In the genomic region with DNA sequence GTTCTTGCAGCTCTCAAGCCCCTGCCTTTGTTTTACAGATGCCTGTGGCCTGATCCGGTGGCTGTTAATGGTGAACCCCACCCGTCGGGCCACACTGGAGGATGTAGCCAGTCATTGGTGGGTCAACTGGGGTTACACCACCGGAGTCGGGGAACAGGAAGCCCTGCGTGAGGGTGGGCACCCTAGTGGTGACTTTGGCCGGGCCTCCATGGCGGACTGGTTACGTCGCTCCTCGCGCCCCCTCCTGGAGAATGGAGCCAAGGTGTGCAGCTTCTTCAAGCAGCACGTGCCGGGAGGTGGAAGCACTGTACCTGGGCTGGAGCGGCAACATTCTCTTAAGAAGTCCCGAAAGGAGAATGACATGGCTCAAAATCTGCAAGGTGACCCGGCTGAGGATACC, we compare ENCODE assay signal across 23 mouse cellular contexts. TPM values are rescaled to one million over a fixed set of nuclear protein-coding genes. Genes with fewer than 3 reads are reported as not detected.
A peak's percentile ranks its signal among the peaks of the same experiment; 100 is the strongest.
DNase-seq lines count a peak whose midpoint lies in the region; ATAC-seq lines count a peak whose summit lies in the region.
"Had no signal": no experiment of that assay in that cellular context is flagged by ENCODE, and none has a peak within 500 bp of the region (broad histone marks: within the 10 kb centered on the region; RNA-seq: fewer than 3 reads in every experiment).

No protein-coding gene starts in this region.

- H3K27me3 ChIP-seq in hindbrain, embryonic 10.5 days (ENCODE audit: insufficient read depth, poor library complexity, severe bottlenecking): no peaks in the 10 kb centered on the region
- H3K27me3 ChIP-seq in hindbrain, embryonic 14.5 days (ENCODE audit: control insufficient read depth, insufficient read depth, low read length): no peaks in the 10 kb centered on the region
- H3K27me3 ChIP-seq in midbrain, embryonic 11.5 days (ENCODE audit: control insufficient read depth, insufficient read depth, low read length): no peaks in the 10 kb centered on the region
- no peaks in the 10 kb centered on the region for H3K27me3 ChIP-seq in midbrain, embryonic 16.5 days (ENCODE audit: control insufficient read depth, insufficient read depth, low read depth, low read length)
- H3K27me3 ChIP-seq: embryonic facial prominence, embryonic 15.5 days; forebrain, embryonic 13.5 days; heart, embryonic 12.5 days; limb, embryonic 13.5 days; liver, embryonic 15.5 days; neural tube, embryonic 12.5 days; Patski had no signal

- 86% methylated on average over 17 of the region's 17 CpGs for WGBS in hindbrain, embryonic 10.5 days
- WGBS in hindbrain, embryonic 14.5 days: 84% methylated on average over 17 of the region's 17 CpGs
- WGBS in midbrain, embryonic 11.5 days: 84% methylated on average over 17 of the region's 17 CpGs
- WGBS in midbrain, embryonic 16.5 days: 83% methylated on average over 17 of the region's 17 CpGs

- no peak overlapping the region for H3K4me2 ChIP-seq in hindbrain, embryonic 14.5 days (replicated peaks)
- H3K4me2 ChIP-seq in midbrain, embryonic 11.5 days: no peak overlapping the region
- H3K4me2 ChIP-seq in midbrain, embryonic 16.5 days (ENCODE audit: low read length): no peak overlapping the region
- H3K4me2 ChIP-seq: embryonic facial prominence, embryonic 15.5 days; forebrain, embryonic 13.5 days; heart, embryonic 12.5 days; limb, embryonic 13.5 days; liver, embryonic 15.5 days; neural tube, embryonic 12.5 days had no signal

- H3K9ac ChIP-seq in hindbrain, embryonic 14.5 days: no peak overlapping the region
- H3K9ac ChIP-seq in midbrain, embryonic 11.5 days (ENCODE audit: low read length): peak overlapping the region; percentile 17; the same call in 1 of the 2 replicates
- H3K9ac ChIP-seq in midbrain, embryonic 16.5 days (ENCODE audit: low read depth, low read length): no peak overlapping the region
- H3K9ac ChIP-seq: embryonic facial prominence, embryonic 15.5 days; forebrain, embryonic 13.5 days; heart, embryonic 12.5 days; limb, embryonic 13.5 days; liver, embryonic 15.5 days; neural tube, embryonic 12.5 days had no signal

- DNase-seq in hindbrain, embryonic 10.5 days (ENCODE audit: low spot score): no peak
- no peak for DNase-seq in hindbrain, embryonic 14.5 days (ENCODE audit: low spot score)
- no peak for DNase-seq in midbrain, embryonic 11.5 days (ENCODE audit: low spot score, missing footprints)
- DNase-seq in layer of hippocampus, postnatal 14 days (ENCODE audit: low spot score in 2 of 2): no peak
- DNase-seq in spleen, postnatal 4 days (ENCODE audit: low spot score in 2 of 2): no peak
- DNase-seq: adrenal gland, postnatal 25 days; cerebellum, adult 18-20 months; cerebellum, postnatal 25 days; embryo, embryonic 11 days; gastrocnemius, postnatal 25 days; heart, postnatal 36 days; kidney, adult 2 months; thymus, postnatal 36 days had no signal

- peaks cover 97% of the 10 kb centered on the region for H3K4me1 ChIP-seq in hindbrain, embryonic 10.5 days (replicated peaks)
- H3K4me1 ChIP-seq in hindbrain, embryonic 14.5 days (replicated peaks; ENCODE audit: control insufficient read depth, insufficient read depth, low read length): peaks cover 52% of the 10 kb centered on the region
- peaks cover 93% of the 10 kb centered on the region for H3K4me1 ChIP-seq in midbrain, embryonic 11.5 days (ENCODE audit: control insufficient read depth, insufficient read depth, low read length)
- peaks cover 33% of the 10 kb centered on the region for H3K4me1 ChIP-seq in midbrain, embryonic 16.5 days (ENCODE audit: control insufficient read depth, insufficient read depth, low read length)

- H3K27ac ChIP-seq in hindbrain, embryonic 10.5 days: peak overlapping the region; percentile 90
- H3K27ac ChIP-seq in hindbrain, embryonic 14.5 days: no peak overlapping the region
- peak overlapping the region; percentile 89 for H3K27ac ChIP-seq in midbrain, embryonic 11.5 days (ENCODE audit: low read depth, low read length)
- no peak overlapping the region for H3K27ac ChIP-seq in midbrain, embryonic 16.5 days (ENCODE audit: low read length)
- H3K27ac ChIP-seq: embryonic facial prominence, embryonic 15.5 days; limb, embryonic 13.5 days; liver, embryonic 15.5 days; neural tube, embryonic 12.5 days had no signal

- no peak for ATAC-seq in hindbrain, embryonic 14.5 days (ENCODE audit: low FRiP score)
- no peak for ATAC-seq in midbrain, embryonic 11.5 days (ENCODE audit: low FRiP score)
- ATAC-seq in midbrain, embryonic 16.5 days: no peak
- ATAC-seq in granulocyte monocyte progenitor cell, adult 5-6 weeks (replicated peaks; ENCODE audit: poor library complexity, severe bottlenecking): peak; percentile 60
- ATAC-seq: forebrain, embryonic 13.5 days; Patski had no signal

- H3K36me3 ChIP-seq in hindbrain, embryonic 10.5 days: peaks cover 62% of the 10 kb centered on the region
- peaks cover 29% of the 10 kb centered on the region for H3K36me3 ChIP-seq in hindbrain, embryonic 14.5 days (replicated peaks; ENCODE audit: control insufficient read depth, insufficient read depth)
- H3K36me3 ChIP-seq in midbrain, embryonic 11.5 days (ENCODE audit: control insufficient read depth, insufficient read depth, low read length): peaks cover 49% of the 10 kb centered on the region
- H3K36me3 ChIP-seq in midbrain, embryonic 16.5 days (ENCODE audit: control insufficient read depth, insufficient read depth, low read length): peaks cover 8% of the 10 kb centered on the region; the same call in 1 of the 2 replicates
- H3K36me3 ChIP-seq: embryonic facial prominence, embryonic 15.5 days; limb, embryonic 13.5 days had no signal

- H3K9me3 ChIP-seq in hindbrain, embryonic 10.5 days: no peaks in the 10 kb centered on the region
- H3K9me3 ChIP-seq in hindbrain, embryonic 14.5 days (ENCODE audit: control insufficient read depth, low read length): no peaks in the 10 kb centered on the region
- no peaks in the 10 kb centered on the region for H3K9me3 ChIP-seq in midbrain, embryonic 11.5 days (ENCODE audit: control insufficient read depth, low read length)
- no peaks in the 10 kb centered on the region for H3K9me3 ChIP-seq in midbrain, embryonic 16.5 days (replicated peaks; ENCODE audit: control insufficient read depth, low read length, poor library complexity, severe bottlenecking)
- H3K9me3 ChIP-seq: embryonic facial prominence, embryonic 15.5 days; forebrain, embryonic 13.5 days; heart, embryonic 12.5 days; limb, embryonic 13.5 days; liver, embryonic 15.5 days; neural tube, embryonic 12.5 days had no signal

- no peak overlapping the region for H3K4me3 ChIP-seq in hindbrain, embryonic 10.5 days
- H3K4me3 ChIP-seq in hindbrain, embryonic 14.5 days (replicated peaks; ENCODE audit: low read length): no peak overlapping the region
- no peak overlapping the region for H3K4me3 ChIP-seq in midbrain, embryonic 11.5 days (ENCODE audit: low read depth, low read length)
- H3K4me3 ChIP-seq in midbrain, embryonic 16.5 days (ENCODE audit: low read depth, low read length): no peak overlapping the region
- H3K4me3 ChIP-seq: embryonic facial prominence, embryonic 15.5 days; forebrain, embryonic 13.5 days; heart, embryonic 12.5 days; limb, embryonic 13.5 days; liver, embryonic 15.5 days; neural tube, embryonic 12.5 days had no signal

RNA-seq across cellular contexts. Expression of a gene that starts 15.4 kb away (rescaled TPM):
- 42.3 and 44.4 TPM in 2 replicates for polyA plus RNA-seq in hindbrain, embryonic 10.5 days (2016; fragmentation: Nextera tagmentation; extraction: Ambion mirVana)
- 10.7 and 14.0 TPM in 2 replicates for polyA plus RNA-seq in hindbrain, embryonic 14.5 days (2014; fragmentation: Nextera tagmentation; extraction: Ambion mirVana)
- polyA plus RNA-seq in midbrain, embryonic 11.5 days (2014; fragmentation: Nextera tagmentation; extraction: Ambion mirVana): 100 and 105 TPM in 2 replicates
- polyA plus RNA-seq in midbrain, embryonic 16.5 days (2015; fragmentation: Nextera tagmentation; extraction: Ambion mirVana): 19.8 and 22.0 TPM in 2 replicates
- 37.2 and 40.4 TPM in 2 replicates for total RNA-seq in granulocyte monocyte progenitor cell, adult 5-6 weeks (2014; fragmentation: Nextera tagmentation)
- total RNA-seq in granulocyte monocyte progenitor cell, adult 5-6 weeks (2017): 19.3 and 21.7 TPM in 2 replicates
- 1 to 10 TPM; 1.7 to 2.8 TPM for total RNA-seq in layer of hippocampus, postnatal 14 days (2021)

RNA-seq across cellular contexts. Expression of a gene that starts 32.9 kb away (rescaled TPM):
- polyA plus RNA-seq in hindbrain, embryonic 10.5 days (2016; fragmentation: Nextera tagmentation; extraction: Ambion mirVana): 1.0 and 3.5 TPM in 2 replicates
- 8.5 and 10.4 TPM in 2 replicates for polyA plus RNA-seq in hindbrain, embryonic 14.5 days (2014; fragmentation: Nextera tagmentation; extraction: Ambion mirVana)
- 3.5 and 4.5 TPM in 2 replicates for polyA plus RNA-seq in midbrain, embryonic 11.5 days (2014; fragmentation: Nextera tagmentation; extraction: Ambion mirVana)
- polyA plus RNA-seq in midbrain, embryonic 16.5 days (2015; fragmentation: Nextera tagmentation; extraction: Ambion mirVana): 8.3 and 10.8 TPM in 2 replicates
- not detected in 2 replicates for total RNA-seq in granulocyte monocyte progenitor cell, adult 5-6 weeks (2014; fragmentation: Nextera tagmentation)
- not detected in 2 replicates for total RNA-seq in granulocyte monocyte progenitor cell, adult 5-6 weeks (2017)
- 1 to 10 TPM; 5.7 to 6.8 TPM for total RNA-seq in layer of hippocampus, postnatal 14 days (2021)
- total RNA-seq: megakaryocyte progenitor cell, adult 5-6 weeks had no signal

RNA-seq across cellular contexts. Expression of a gene that starts 59.8 kb away (rescaled TPM):
- 15.1 and 18.7 TPM in 2 replicates for polyA plus RNA-seq in hindbrain, embryonic 10.5 days (2016; fragmentation: Nextera tagmentation; extraction: Ambion mirVana)
- polyA plus RNA-seq in hindbrain, embryonic 14.5 days (2014; fragmentation: Nextera tagmentation; extraction: Ambion mirVana): 31.0 and 33.9 TPM in 2 replicates
- polyA plus RNA-seq in midbrain, embryonic 11.5 days (2014; fragmentation: Nextera tagmentation; extraction: Ambion mirVana): 8.9 and 11.1 TPM in 2 replicates
- 33.3 and 38.1 TPM in 2 replicates for polyA plus RNA-seq in midbrain, embryonic 16.5 days (2015; fragmentation: Nextera tagmentation; extraction: Ambion mirVana)
- total RNA-seq in granulocyte monocyte progenitor cell, adult 5-6 weeks (2014; fragmentation: Nextera tagmentation): 1.5 and 6.2 TPM in 2 replicates
- total RNA-seq in granulocyte monocyte progenitor cell, adult 5-6 weeks (2017): 3.7 and 4.2 TPM in 2 replicates
- 100 to 1,000 TPM; 191 to 192 TPM for total RNA-seq in layer of hippocampus, postnatal 14 days (2021)

Comparison
In these comparisons a context has a peak if more than half of its experiments do, and no peak if none do; other contexts are left out.
1. H3K27ac ChIP-seq: peak in hindbrain, embryonic 10.5 days (single experiment) and midbrain, embryonic 11.5 days (single experiment); none in hindbrain, embryonic 14.5 days (single experiment) and midbrain, embryonic 16.5 days (single experiment).